Comparison of ENCODE assay signal across 8 mouse cellular contexts in genomic region chr17:13761179-13761913, GRCm38 (mm10). TPM values are rescaled to one million over a fixed set of nuclear protein-coding genes. Genes with fewer than 3 reads are reported as not detected.
DNase-seq lines count a peak whose midpoint lies in the region; ATAC-seq and TF ChIP-seq lines count a peak whose summit lies in the region.

Gene Tcte2, minus strand, starts transcription at chr17:13761825.

- peaks cover 15% of the 10 kb centered on the region for H3K4me1 ChIP-seq in embryonic facial prominence, embryonic 15.5 days
- H3K4me1 ChIP-seq in heart, embryonic 15.5 days (replicated peaks), result peaks cover 36% of the 10 kb centered on the region
- 0 out of 2 replicates have a peak, but pooled peaks cover 9% of the 10 kb centered on the region for H3K4me1 ChIP-seq in kidney, postnatal 0 days (replicated peaks; ENCODE audit: insufficient read depth, low read length)
- H3K4me1 ChIP-seq in liver, postnatal 0 days (ENCODE audit: insufficient read depth), result peaks cover 3% of the 10 kb centered on the region; the same call in 1 of the 2 replicates

- no peak for TF ChIP-seq EP300 in liver, postnatal 0 days (IDR thresholded peaks at IDR 0.05; ENCODE audit: low read depth)

- H3K4me3 ChIP-seq in embryonic facial prominence, embryonic 15.5 days (replicated peaks), result peak within 1 kb of the TSS; percentile 76
- peak within 1 kb of the TSS; percentile 97 for H3K4me3 ChIP-seq in heart, embryonic 15.5 days
- H3K4me3 ChIP-seq in kidney, postnatal 0 days (replicated peaks; ENCODE audit: low read depth, low read length), result peak within 1 kb of the TSS; percentile 79
- peak within 1 kb of the TSS; percentile 67 for H3K4me3 ChIP-seq in liver, postnatal 0 days (ENCODE audit: low read depth, low read length)

- H3K9me3 ChIP-seq in embryonic facial prominence, embryonic 15.5 days (replicated peaks), result no peaks in the 10 kb centered on the region
- no peaks in the 10 kb centered on the region for H3K9me3 ChIP-seq in heart, embryonic 15.5 days (replicated peaks)
- no peaks in the 10 kb centered on the region for H3K9me3 ChIP-seq in kidney, postnatal 0 days (replicated peaks; ENCODE audit: low read length)
- H3K9me3 ChIP-seq in liver, postnatal 0 days (ENCODE audit: low read length), result no peaks in the 10 kb centered on the region

- peak within 1 kb of the TSS; percentile 78 for H3K9ac ChIP-seq in embryonic facial prominence, embryonic 15.5 days
- H3K9ac ChIP-seq in heart, embryonic 15.5 days, result peak within 1 kb of the TSS; percentile 91
- peak within 1 kb of the TSS; percentile 92 for H3K9ac ChIP-seq in kidney, postnatal 0 days (ENCODE audit: low read depth, low read length)
- peak within 1 kb of the TSS; percentile 67 for H3K9ac ChIP-seq in liver, postnatal 0 days (replicated peaks)

- no peaks in the 10 kb centered on the region for H3K36me3 ChIP-seq in embryonic facial prominence, embryonic 15.5 days
- no peaks in the 10 kb centered on the region for H3K36me3 ChIP-seq in heart, embryonic 15.5 days
- no peaks in the 10 kb centered on the region for H3K36me3 ChIP-seq in kidney, postnatal 0 days (ENCODE audit: insufficient read depth, low read length)
- no peaks in the 10 kb centered on the region for H3K36me3 ChIP-seq in liver, postnatal 0 days (replicated peaks; ENCODE audit: insufficient read depth, low read length)

- no peak for TF ChIP-seq CTCF in kidney, postnatal 0 days (IDR thresholded peaks at IDR 0.05; ENCODE audit: low read depth)
- no peak for TF ChIP-seq CTCF in liver, postnatal 0 days (IDR thresholded peaks at IDR 0.05; ENCODE audit: low read depth)

- ATAC-seq in embryonic facial prominence, embryonic 15.5 days (ENCODE audit: insufficient number of reproducible peaks, low FRiP score, low TSS enrichment, low read depth), result peak; percentile 39; the same call in 1 of the 2 replicates
- 0 out of 2 replicates have a peak, but pooled peaks have one; percentile 11 for ATAC-seq in heart, embryonic 15.5 days (replicated peaks; ENCODE audit: insufficient number of reproducible peaks, insufficient read depth, low FRiP score, low read depth)
- 0 out of 2 replicates have a peak, but pooled peaks have one; percentile 1 for ATAC-seq in kidney, postnatal 0 days (replicated peaks; ENCODE audit: low FRiP score, low read depth)
- ATAC-seq in liver, postnatal 0 days, result no peak

- peak; percentile 49 for DNase-seq in ES-CJ7 (ENCODE audit: low read depth, low spot score)
- DNase-seq in adrenal gland, postnatal 25 days, result peak; percentile 69
- peak; percentile 31 for DNase-seq in kidney, postnatal 0 days (ENCODE audit: low spot score)
- DNase-seq in liver, postnatal 0 days, result peak; percentile 38
- DNase-seq in retina, embryonic 14.5 days (ENCODE audit: low spot score), result peak; percentile 50
- DNase-seq in spleen, postnatal 36 days (ENCODE audit: low spot score in 2 of 2), result no peak

- no peaks in the 10 kb centered on the region for H3K27me3 ChIP-seq in embryonic facial prominence, embryonic 15.5 days
- no peaks in the 10 kb centered on the region for H3K27me3 ChIP-seq in heart, embryonic 15.5 days
- H3K27me3 ChIP-seq in kidney, postnatal 0 days (ENCODE audit: insufficient read depth, low read length), result no peaks in the 10 kb centered on the region
- peaks cover 18% of the 10 kb centered on the region for H3K27me3 ChIP-seq in liver, postnatal 0 days (ENCODE audit: insufficient read depth, low read length)

- WGBS in embryonic facial prominence, embryonic 15.5 days, result under 1% methylated on average over 74 of the region's 74 CpGs
- WGBS in heart, embryonic 15.5 days, result under 1% methylated on average over 74 of the region's 74 CpGs
- WGBS in kidney, postnatal 0 days, result under 1% methylated on average over 69 of the region's 74 CpGs
- 1% methylated on average over 74 of the region's 74 CpGs for WGBS in liver, postnatal 0 days (ENCODE audit: insufficient replicate concordance)

- H3K4me2 ChIP-seq in embryonic facial prominence, embryonic 15.5 days (replicated peaks), result peak within 1 kb of the TSS; percentile 100
- peak within 1 kb of the TSS; percentile 94 for H3K4me2 ChIP-seq in heart, embryonic 15.5 days
- H3K4me2 ChIP-seq in kidney, postnatal 0 days (ENCODE audit: low read length), result peak within 1 kb of the TSS; percentile 98
- peak within 1 kb of the TSS; percentile 84 for H3K4me2 ChIP-seq in liver, postnatal 0 days (ENCODE audit: low read depth, low read length)

- H3K27ac ChIP-seq in embryonic facial prominence, embryonic 15.5 days (replicated peaks), result peak within 1 kb of the TSS; percentile 88
- peak within 1 kb of the TSS; percentile 96 for H3K27ac ChIP-seq in heart, embryonic 15.5 days
- H3K27ac ChIP-seq in kidney, postnatal 0 days, result peak within 1 kb of the TSS; percentile 92
- peak within 1 kb of the TSS; percentile 81 for H3K27ac ChIP-seq in liver, postnatal 0 days (ENCODE audit: low read depth)

RNA-seq across cellular contexts. Expression of gene Tcte2, which starts in this region (rescaled TPM):
- 5.3 and 6.0 TPM in 2 replicates for total RNA-seq in adrenal gland, postnatal 25 days (2021)
- 4.6 and 6.3 TPM in 2 replicates for polyA plus RNA-seq in embryonic facial prominence, embryonic 15.5 days (2015; fragmentation: Nextera tagmentation; extraction: Ambion mirVana)
- 3.7 and 4.2 TPM in 2 replicates for polyA plus RNA-seq in heart, embryonic 15.5 days (2015; fragmentation: Nextera tagmentation; extraction: Ambion mirVana)
- polyA plus RNA-seq in kidney, postnatal 0 days (2015; fragmentation: Nextera tagmentation; extraction: Ambion mirVana), result 3.3 and 4.1 TPM in 2 replicates
- 0.42 and 0.45 TPM in 2 replicates for polyA plus RNA-seq in liver, postnatal 0 days (2015; fragmentation: Nextera tagmentation; extraction: Ambion mirVana)

Comparison
In these comparisons a context has a peak if more than half of its experiments do, and no peak if none do; other contexts are left out.
1. Peak in DNase-seq, H3K4me3 ChIP-seq, H3K27ac ChIP-seq, H3K9ac ChIP-seq and H3K4me2 ChIP-seq in liver, postnatal 0 days; RNA of the gene not detected or under 1 TPM.
2. DNase-seq: peak in ES-CJ7 (single experiment), adrenal gland, postnatal 25 days (single experiment), kidney, postnatal 0 days (single experiment) and retina, embryonic 14.5 days (single experiment); none in spleen, postnatal 36 days (0 of 2).
3. Peak in every context shown above with its lines, with median percentiles within 50 percentile points of each other: H3K27ac ChIP-seq, H3K4me2 ChIP-seq, H3K4me3 ChIP-seq and H3K9ac ChIP-seq.